Mouse (Mus musculus) neural tube, embryonic 12.5 days (tissue): ENCODE measurements around the gene Nod2. TPM values are rescaled to one million over a fixed set of nuclear protein-coding genes. Genes with fewer than 3 reads are reported as not detected.

Experiments used
- ATAC-seq: fragments of 200-750 bp; cut with Nextera tagmentation; 2 replicates; pipeline ENCODE4 v1.8.0; 2017; ENCODE audit warnings: low read depth, mild to moderate bottlenecking, moderate TSS enrichment, moderate library complexity; ENCODE audit not compliant: low FRiP score
- H3K27ac ChIP-seq: fragments of 300-500 bp; sonication (generic); 2 replicates; pipeline ENCODE4 v1.5.1; 2016
- H3K27me3 ChIP-seq: fragments of 300-500 bp; sonication (generic); replicated peaks from 2 replicates; pipeline ENCODE4 v1.6.1; 2016; ENCODE audit warnings: mild to moderate bottlenecking
- H3K36me3 ChIP-seq: fragments of 300-500 bp; sonication (generic); 2 replicates; pipeline ENCODE4 v1.6.1; 2016; ENCODE audit warnings: mild to moderate bottlenecking
- H3K4me1 ChIP-seq: fragments of 300-500 bp; sonication (generic); 2 replicates; pipeline ENCODE4 v1.6.1; 2016
- H3K4me2 ChIP-seq: fragments of 300-500 bp; sonication (generic); replicated peaks from 2 replicates; pipeline ENCODE4 v1.6.1; 2016; ENCODE audit warnings: mild to moderate bottlenecking
- H3K4me3 ChIP-seq: fragments of 300-500 bp; sonication (generic); 2 replicates; pipeline ENCODE4 v1.5.1; 2016
- H3K9ac ChIP-seq: fragments of 300-500 bp; sonication (generic); 2 replicates; pipeline ENCODE4 v1.6.1; 2016; ENCODE audit warnings: mild to moderate bottlenecking
- H3K9me3 ChIP-seq: fragments of 300-500 bp; sonication (generic); 2 replicates; pipeline ENCODE4 v1.6.1; 2016; ENCODE audit warnings: mild to moderate bottlenecking
- WGBS: fragments of 180-500 bp; shearing (Covaris S2); methylation state at CpG from one replicate; pipeline ENCODE4 v1.1.7; 2016; 5-methylcytosine and 5-hydroxymethylcytosine counted together
- polyA plus RNA-seq: library from polyadenylated mRNA; unstranded; fragments of >200 nt; fragmentation: Nextera tagmentation; extraction: Ambion mirVana; gene quantifications from 2 replicates; pipeline ENCODE4 v1.2.1, GENCODE M21; 2016

Gene Nod2
- 0.11 and 0.16 TPM in 2 replicates for polyA plus RNA-seq

- WGBS, result 11% methylated on average over 33 of the region's 33 CpGs
- Histone ChIP-seq H3K27ac (no peak within 1 kb of the TSS), H3K4me2 (peak within 1 kb of the TSS; percentile 69), H3K36me3 (no peaks in the 10 kb centered on the region), H3K9me3 (no peaks in the 10 kb centered on the region), H3K27me3 (peaks cover 5% of the 10 kb centered on the region), H3K4me3 (peak within 1 kb of the TSS; percentile 21), H3K4me1 (peaks cover 15% of the 10 kb centered on the region), H3K9ac (peak within 1 kb of the TSS; percentile 29; the same call in 1 of the 2 replicates)
- ATAC-seq, result 0 out of 2 replicates have a peak, but pooled peaks have one; percentile 66
Measured at GRCm38 (mm10) chr8:88646837-88647778, at the start of gene Nod2. TSS of gene Nod2 (plus strand) at chr8:88647315.

GRCm38 (mm10) chr8:88598578-88598977, 48.5 kb upstream of the Nod2 start:
- 78% methylated on average over 5 of the region's 5 CpGs for WGBS
- Histone ChIP-seq H3K4me1 (peaks cover 7% of the 10 kb centered on the region), H3K27ac (no peak overlapping the region), H3K36me3 (peaks cover 1% of the 10 kb centered on the region; the same call in 1 of the 2 replicates), H3K27me3 (no peaks in the 10 kb centered on the region), H3K9me3 (0 out of 2 replicates have a peak, but pooled peaks cover 5% of the 10 kb centered on the region), H3K9ac (no peak overlapping the region), H3K4me3 (no peak overlapping the region), H3K4me2 (no peak overlapping the region)
- ATAC-seq, result no peak

GRCm38 (mm10) chr8:88599491-88599890, 47.6 kb upstream of the Nod2 start:
- 86% methylated on average over 7 of the region's 7 CpGs for WGBS
- Histone ChIP-seq H3K4me3 (no peak overlapping the region), H3K27ac (no peak overlapping the region), H3K9ac (no peak overlapping the region), H3K27me3 (no peaks in the 10 kb centered on the region), H3K9me3 (0 out of 2 replicates have a peak, but pooled peaks cover 5% of the 10 kb centered on the region), H3K4me1 (peaks cover 14% of the 10 kb centered on the region), H3K36me3 (no peaks in the 10 kb centered on the region), H3K4me2 (no peak overlapping the region)
- ATAC-seq, result no peak

GRCm38 (mm10) chr8:88603446-88603989, 43.6 kb upstream of the Nod2 start:
- no peak overlapping the region for H3K9ac ChIP-seq
- peak; percentile 61 for ATAC-seq
- H3K9me3 ChIP-seq, result 0 out of 2 replicates have a peak, but pooled peaks cover 5% of the 10 kb centered on the region
- H3K4me2 ChIP-seq, result peak overlapping the region; percentile 64
- H3K36me3 ChIP-seq, result no peaks in the 10 kb centered on the region
- H3K27me3 ChIP-seq, result no peaks in the 10 kb centered on the region
- H3K4me3 ChIP-seq, result peak overlapping the region; percentile 30
- no peak overlapping the region for H3K27ac ChIP-seq
- under 1% methylated on average over 10 of the region's 10 CpGs for WGBS
- peaks cover 23% of the 10 kb centered on the region for H3K4me1 ChIP-seq

GRCm38 (mm10) chr8:88604065-88605038, 42.8 kb upstream of the Nod2 start:
- WGBS, result 6% methylated on average over 20 of the region's 20 CpGs
- H3K9ac ChIP-seq, result peak overlapping the region; percentile 30; the same call in 1 of the 2 replicates

DNA sequence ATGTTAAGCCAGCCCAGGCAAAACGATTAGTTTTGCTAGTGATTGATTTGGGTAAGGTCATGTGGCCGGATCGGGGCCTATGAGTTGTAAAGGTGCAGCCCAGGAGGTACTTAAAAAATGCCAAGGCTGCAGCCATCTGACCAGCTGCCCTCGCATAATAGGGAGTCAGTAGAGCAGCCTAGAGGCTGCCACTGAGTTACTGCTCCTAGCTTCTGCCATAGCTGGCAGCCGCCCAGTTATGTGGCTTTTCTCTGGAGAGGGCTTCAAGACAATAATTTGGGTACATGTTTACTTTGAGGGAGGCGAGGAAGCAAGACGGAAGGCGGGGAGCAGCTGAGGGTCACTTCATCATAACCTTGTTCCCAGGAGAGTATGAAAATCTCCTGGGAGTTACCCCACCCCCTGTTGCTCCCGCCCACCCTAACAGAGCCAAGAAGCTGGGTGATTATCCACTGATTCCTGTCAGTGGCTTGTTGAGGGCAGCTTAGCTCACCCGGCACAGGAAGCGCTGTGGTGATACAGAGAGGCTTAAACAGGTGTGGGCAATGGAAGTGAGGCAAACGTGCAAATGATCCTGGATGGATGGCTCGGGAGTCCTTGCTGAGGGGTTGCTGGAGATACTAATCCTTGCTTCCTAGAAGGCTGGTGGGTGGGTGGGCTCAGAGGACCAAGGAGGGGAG, 41.6 kb upstream of the Nod2 start:
- Histone ChIP-seq H3K4me2 (no peak overlapping the region), H3K27ac (no peak overlapping the region), H3K9ac (no peak overlapping the region), H3K36me3 (no peaks in the 10 kb centered on the region), H3K4me1 (peaks cover 23% of the 10 kb centered on the region), H3K4me3 (no peak overlapping the region), H3K9me3 (0 out of 2 replicates have a peak, but pooled peaks cover 5% of the 10 kb centered on the region), H3K27me3 (no peaks in the 10 kb centered on the region)
- 51% methylated on average over 13 of the region's 13 CpGs for WGBS
- ATAC-seq, result no peak

More at GRCm38 (mm10) chr8:88604065-88605038, 42.8 kb upstream of the Nod2 start:
- Histone ChIP-seq H3K36me3 (no peaks in the 10 kb centered on the region), H3K4me3 (peak overlapping the region; percentile 30), H3K4me2 (peak overlapping the region; percentile 64), H3K27me3 (no peaks in the 10 kb centered on the region), H3K9me3 (0 out of 2 replicates have a peak, but pooled peaks cover 5% of the 10 kb centered on the region), H3K4me1 (peaks cover 23% of the 10 kb centered on the region), H3K27ac (no peak overlapping the region)
- ATAC-seq, result peak; percentile 91

GRCm38 (mm10) chr8:88609036-88609435, 38.1 kb upstream of the Nod2 start:
- Histone ChIP-seq H3K36me3 (no peaks in the 10 kb centered on the region), H3K27ac (no peak overlapping the region), H3K4me1 (peaks cover 13% of the 10 kb centered on the region), H3K4me2 (no peak overlapping the region), H3K9me3 (no peaks in the 10 kb centered on the region), H3K27me3 (no peaks in the 10 kb centered on the region), H3K9ac (no peak overlapping the region), H3K4me3 (no peak overlapping the region)
- ATAC-seq, result no peak
- 83% methylated on average over 8 of the region's 8 CpGs for WGBS

GRCm38 (mm10) chr8:88610271-88610670, 36.8 kb upstream of the Nod2 start:
- H3K4me1 ChIP-seq, result peaks cover 4% of the 10 kb centered on the region; the same call in 1 of the 2 replicates
- H3K27ac ChIP-seq, result no peak overlapping the region
- H3K9me3 ChIP-seq, result no peaks in the 10 kb centered on the region
- no peak overlapping the region for H3K4me2 ChIP-seq
- H3K9ac ChIP-seq, result no peak overlapping the region
- H3K27me3 ChIP-seq, result no peaks in the 10 kb centered on the region
- H3K4me3 ChIP-seq, result no peak overlapping the region
- H3K36me3 ChIP-seq, result no peaks in the 10 kb centered on the region
- 77% methylated on average over 6 of the region's 6 CpGs for WGBS
- ATAC-seq, result no peak

DNA sequence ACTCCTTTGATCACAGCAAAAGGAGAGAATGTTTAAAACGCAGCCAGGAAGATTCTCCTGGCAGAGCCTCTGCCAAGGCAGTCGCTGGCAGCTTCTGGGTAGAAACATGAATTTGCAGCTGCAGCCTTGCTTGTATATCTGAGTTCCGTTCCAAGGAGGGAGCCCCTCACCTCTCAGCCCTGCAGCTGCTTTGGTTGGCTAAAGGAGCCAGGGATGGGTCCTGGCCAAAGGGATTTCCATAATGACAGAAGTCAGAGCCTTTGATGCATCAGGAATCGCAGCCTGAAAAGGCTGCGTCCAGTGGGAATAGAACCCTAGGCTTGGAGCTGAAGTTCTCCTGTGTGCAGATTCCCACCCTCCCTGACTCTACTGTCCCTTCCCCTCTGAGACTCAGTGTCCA, 32.1 kb upstream of the Nod2 start:
- H3K4me2 ChIP-seq, result no peak overlapping the region
- H3K4me3 ChIP-seq, result no peak overlapping the region
- H3K9ac ChIP-seq, result no peak overlapping the region
- H3K9me3 ChIP-seq, result no peaks in the 10 kb centered on the region
- H3K36me3 ChIP-seq, result no peaks in the 10 kb centered on the region
- WGBS, result 81% methylated on average over 5 of the region's 5 CpGs
- H3K4me1 ChIP-seq, result no peaks in the 10 kb centered on the region
- no peaks in the 10 kb centered on the region for H3K27me3 ChIP-seq
- H3K27ac ChIP-seq, result no peak overlapping the region
- no peak for ATAC-seq

DNA sequence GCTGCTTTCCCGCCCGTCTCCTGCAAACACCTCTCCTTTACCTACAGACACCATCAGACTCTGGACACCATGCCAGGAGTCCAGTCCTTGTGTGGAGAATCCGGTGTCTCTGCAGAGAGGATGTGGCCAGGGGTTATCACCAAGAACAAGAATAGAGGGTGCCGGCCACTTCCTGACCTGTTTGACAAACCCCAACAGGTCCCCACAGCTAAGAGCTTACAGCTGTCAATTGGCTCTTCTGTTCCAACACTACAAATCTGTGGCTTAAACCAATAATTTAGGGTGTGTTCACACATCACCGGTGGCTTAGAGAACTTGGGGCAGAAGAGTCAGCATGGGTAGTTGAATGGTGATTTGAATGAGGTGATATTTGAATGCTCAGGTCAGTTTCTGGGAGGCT, 28.5 kb upstream of the Nod2 start:
- Histone ChIP-seq H3K27me3 (no peaks in the 10 kb centered on the region; the same call in 1 of the 2 replicates), H3K4me1 (no peaks in the 10 kb centered on the region), H3K27ac (no peak overlapping the region), H3K36me3 (no peaks in the 10 kb centered on the region), H3K4me2 (no peak overlapping the region), H3K4me3 (no peak overlapping the region), H3K9ac (no peak overlapping the region), H3K9me3 (no peaks in the 10 kb centered on the region)
- no peak for ATAC-seq
- WGBS, result 75% methylated on average over 5 of the region's 5 CpGs

GRCm38 (mm10) chr8:88619513-88619912, 27.6 kb upstream of the Nod2 start:
- no peaks in the 10 kb centered on the region for H3K36me3 ChIP-seq
- ATAC-seq, result no peak
- no peaks in the 10 kb centered on the region for H3K9me3 ChIP-seq
- H3K27ac ChIP-seq, result no peak overlapping the region
- H3K27me3 ChIP-seq, result no peaks in the 10 kb centered on the region; the same call in 1 of the 2 replicates
- H3K4me3 ChIP-seq, result no peak overlapping the region
- H3K4me1 ChIP-seq, result no peaks in the 10 kb centered on the region
- no peak overlapping the region for H3K9ac ChIP-seq
- WGBS, result 70% methylated on average over 3 of the region's 3 CpGs
- H3K4me2 ChIP-seq, result no peak overlapping the region
